Mouse (Mus musculus) midbrain, embryonic 10.5 days (tissue): ENCODE measurements around the gene Pop5. TPM values are rescaled to one million over a fixed set of nuclear protein-coding genes. Genes with fewer than 3 reads are reported as not detected.

Experiments used
- DNase-seq: peaks from one replicate; pipeline ENCODE4 v3.0.0-alpha.2; 2017; ENCODE audit warnings: low spot score
- H3K27ac ChIP-seq: fragments of 300-500 bp; sonication (generic); replicated peaks from 2 replicates; pipeline ENCODE4 v1.5.1; 2016; ENCODE audit warnings: mild to moderate bottlenecking
- H3K27me3 ChIP-seq: fragments of 300-500 bp; sonication (generic); 2 replicates; pipeline ENCODE4 v1.6.1; 2016; ENCODE audit warnings: low read depth, mild to moderate bottlenecking; ENCODE audit not compliant: poor library complexity, severe bottlenecking
- H3K36me3 ChIP-seq: fragments of 300-500 bp; sonication (generic); 2 replicates; pipeline ENCODE4 v1.6.1; 2016; ENCODE audit warnings: mild to moderate bottlenecking, moderate library complexity
- H3K4me1 ChIP-seq: fragments of 300-500 bp; sonication (generic); 2 replicates; pipeline ENCODE4 v1.6.1; 2016
- H3K4me3 ChIP-seq: fragments of 300-500 bp; sonication (generic); 2 replicates; pipeline ENCODE4 v1.5.1; 2016; ENCODE audit warnings: mild to moderate bottlenecking, moderate library complexity
- H3K9me3 ChIP-seq: fragments of 300-500 bp; sonication (generic); replicated peaks from 2 replicates; pipeline ENCODE4 v1.6.1; 2016; ENCODE audit warnings: mild to moderate bottlenecking
- WGBS: fragments of 180-500 bp; shearing (Covaris S2); methylation state at CpG from one replicate; pipeline ENCODE4 v1.1.7; 2016; 5-methylcytosine and 5-hydroxymethylcytosine counted together
- polyA plus RNA-seq: library from polyadenylated mRNA; unstranded; fragments of >200 nt; fragmentation: Nextera tagmentation; extraction: Ambion mirVana; gene quantifications from 2 replicates; pipeline ENCODE4 v1.2.1, GENCODE M21; 2016

The Pop5 gene
- polyA plus RNA-seq, 1 experiment from 2014 or later, result 113 TPM

- Histone ChIP-seq H3K27ac (peak overlapping the region; percentile 92), H3K9me3 (no peaks in the 10 kb centered on the region), H3K4me1 (peaks cover 44% of the 10 kb centered on the region), H3K27me3 (no peaks in the 10 kb centered on the region), H3K36me3 (peaks cover 22% of the 10 kb centered on the region), H3K4me3 (peak overlapping the region; percentile 100; the same call in 1 of the 2 replicates)
- no peak for DNase-seq
- WGBS, result 76% methylated on average over 6 of the region's 6 CpGs
Measured at GRCm38 (mm10) chr5:115273549-115274135, 38.0 kb downstream of the Pop5 start.

- no peaks in the 10 kb centered on the region for H3K9me3 ChIP-seq
- no peak overlapping the region for H3K4me3 ChIP-seq
- H3K36me3 ChIP-seq, result peaks cover 15% of the 10 kb centered on the region
- H3K4me1 ChIP-seq, result peaks cover 37% of the 10 kb centered on the region
- H3K27ac ChIP-seq, result no peak overlapping the region
- 89% methylated on average over 1 of the region's 1 CpGs for WGBS
- DNase-seq, result no peak
- no peaks in the 10 kb centered on the region for H3K27me3 ChIP-seq
Measured at GRCm38 (mm10) chr5:115274353-115274752, 38.7 kb downstream of the Pop5 start.

- no peaks in the 10 kb centered on the region for H3K9me3 ChIP-seq
- WGBS, result 80% methylated on average over 1 of the region's 1 CpGs
- H3K4me3 ChIP-seq, result no peak overlapping the region
- no peaks in the 10 kb centered on the region for H3K27me3 ChIP-seq
- peaks cover 32% of the 10 kb centered on the region for H3K4me1 ChIP-seq
- DNase-seq, result no peak
- peaks cover 11% of the 10 kb centered on the region for H3K36me3 ChIP-seq
- H3K27ac ChIP-seq, result no peak overlapping the region
Measured at GRCm38 (mm10) chr5:115274771-115275170, 39.1 kb downstream of the Pop5 start.

DNA sequence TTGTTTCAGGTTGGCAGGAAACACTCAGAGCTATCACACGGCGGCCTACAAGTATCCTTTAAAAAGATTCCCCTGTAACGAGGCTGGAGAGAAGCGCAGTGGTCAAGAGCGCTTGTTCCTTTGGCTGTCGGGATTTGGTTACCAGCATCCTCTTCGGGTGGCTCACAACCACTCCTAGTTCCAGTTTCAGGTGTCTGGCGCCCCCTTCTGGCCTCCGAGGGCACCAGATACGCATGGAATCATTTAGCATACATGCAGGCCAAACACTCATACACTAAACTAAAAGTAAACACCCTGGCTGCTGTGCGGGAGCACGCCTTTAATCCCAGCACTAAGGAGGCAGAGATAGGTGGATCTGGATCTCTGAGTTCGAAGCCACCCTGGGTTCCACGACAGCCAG is 40.4 kb downstream of the Pop5 start:
- no peaks in the 10 kb centered on the region for H3K9me3 ChIP-seq
- H3K4me3 ChIP-seq, result no peak overlapping the region; the same call in 1 of the 2 replicates
- no peaks in the 10 kb centered on the region for H3K27me3 ChIP-seq
- peak; percentile 52 for DNase-seq
- no peaks in the 10 kb centered on the region; the same call in 1 of the 2 replicates for H3K36me3 ChIP-seq
- no peak overlapping the region for H3K27ac ChIP-seq
- WGBS, result 36% methylated on average over 14 of the region's 14 CpGs
- peaks cover 29% of the 10 kb centered on the region for H3K4me1 ChIP-seq

DNA sequence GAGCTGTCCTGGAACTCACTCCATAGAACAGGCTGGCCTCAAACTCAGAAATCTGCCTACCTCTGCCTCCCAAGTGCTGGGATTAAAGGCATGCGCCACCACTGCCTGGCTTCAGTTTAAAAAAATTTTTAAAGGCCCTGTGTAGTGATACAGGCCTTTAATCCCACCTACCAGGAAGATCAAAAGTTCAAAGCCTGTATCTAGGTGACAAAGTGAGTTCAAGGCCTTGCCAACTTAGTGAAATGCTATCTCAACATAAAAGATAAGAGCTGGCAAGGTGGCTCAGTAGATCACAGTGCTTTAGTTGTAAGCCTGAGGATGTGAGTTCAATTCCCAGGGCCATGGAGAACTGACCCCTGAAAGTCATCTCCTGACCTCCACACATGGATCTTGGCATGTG is 42.4 kb downstream of the Pop5 start:
- H3K4me3 ChIP-seq, result no peak overlapping the region
- no peaks in the 10 kb centered on the region for H3K27me3 ChIP-seq
- H3K36me3 ChIP-seq, result peaks cover 2% of the 10 kb centered on the region
- H3K27ac ChIP-seq, result no peak overlapping the region
- H3K9me3 ChIP-seq, result no peaks in the 10 kb centered on the region
- peaks cover 23% of the 10 kb centered on the region for H3K4me1 ChIP-seq
- 90% methylated on average over 1 of the region's 1 CpGs for WGBS
- DNase-seq, result no peak

DNA sequence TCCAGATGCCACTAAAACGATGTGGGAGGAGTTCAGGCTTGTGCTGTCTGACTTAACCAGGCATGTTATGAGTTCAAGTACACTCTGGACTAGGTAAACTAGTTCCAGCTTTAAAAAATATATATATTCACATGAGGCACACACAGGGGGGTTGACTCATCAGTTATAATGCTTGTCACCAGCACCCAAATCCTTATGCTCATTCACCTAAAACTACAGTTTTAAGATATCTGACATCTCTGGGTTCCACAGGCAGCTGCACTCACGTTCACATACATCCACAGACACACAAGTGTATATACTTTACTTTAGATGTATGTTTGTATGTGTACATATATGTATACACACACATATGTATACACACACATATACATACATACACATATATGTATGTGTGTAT is 43.1 kb downstream of the Pop5 start:
- 77% methylated on average over 2 of the region's 2 CpGs for WGBS

GRCm38 (mm10) chr5:115279226-115280049 is 43.8 kb downstream of the Pop5 start, which contains the start of gene Coq5:
Gene Coq5, plus strand, starts transcription at chr5:115279666.
- peak; percentile 81 for DNase-seq
- Histone ChIP-seq H3K4me1 (peaks cover 13% of the 10 kb centered on the region), H3K27ac (peak within 1 kb of the TSS; percentile 87), H3K27me3 (no peaks in the 10 kb centered on the region), H3K4me3 (peak within 1 kb of the TSS; percentile 97), H3K9me3 (no peaks in the 10 kb centered on the region), H3K36me3 (peaks cover 15% of the 10 kb centered on the region)
- 3% methylated on average over 45 of the region's 45 CpGs for WGBS

More for the DNA sequence above, 43.1 kb downstream of the Pop5 start:
- Histone ChIP-seq H3K27me3 (no peaks in the 10 kb centered on the region), H3K9me3 (no peaks in the 10 kb centered on the region), H3K4me3 (no peak overlapping the region), H3K27ac (no peak overlapping the region), H3K4me1 (peaks cover 16% of the 10 kb centered on the region), H3K36me3 (peaks cover 9% of the 10 kb centered on the region)
- DNase-seq, result no peak

- peak overlapping the region; percentile 97 for H3K4me3 ChIP-seq
- 14% methylated on average over 17 of the region's 17 CpGs for WGBS
- H3K36me3 ChIP-seq, result peaks cover 22% of the 10 kb centered on the region
- DNase-seq, result no peak
- peaks cover 13% of the 10 kb centered on the region for H3K4me1 ChIP-seq
- H3K27ac ChIP-seq, result peak overlapping the region; percentile 87
- no peaks in the 10 kb centered on the region for H3K27me3 ChIP-seq
- H3K9me3 ChIP-seq, result no peaks in the 10 kb centered on the region
Measured at GRCm38 (mm10) chr5:115280050-115280687, 44.5 kb downstream of the Pop5 start.

GRCm38 (mm10) chr5:115284735-115285134 is 49.1 kb downstream of the Pop5 start:
- no peak for DNase-seq
- no peak overlapping the region for H3K4me3 ChIP-seq
- H3K9me3 ChIP-seq, result no peaks in the 10 kb centered on the region
- H3K4me1 ChIP-seq, result peaks cover 13% of the 10 kb centered on the region
- WGBS, result 96% methylated on average over 3 of the region's 3 CpGs
- no peak overlapping the region for H3K27ac ChIP-seq
- no peaks in the 10 kb centered on the region for H3K27me3 ChIP-seq
- peaks cover 60% of the 10 kb centered on the region for H3K36me3 ChIP-seq

DNA sequence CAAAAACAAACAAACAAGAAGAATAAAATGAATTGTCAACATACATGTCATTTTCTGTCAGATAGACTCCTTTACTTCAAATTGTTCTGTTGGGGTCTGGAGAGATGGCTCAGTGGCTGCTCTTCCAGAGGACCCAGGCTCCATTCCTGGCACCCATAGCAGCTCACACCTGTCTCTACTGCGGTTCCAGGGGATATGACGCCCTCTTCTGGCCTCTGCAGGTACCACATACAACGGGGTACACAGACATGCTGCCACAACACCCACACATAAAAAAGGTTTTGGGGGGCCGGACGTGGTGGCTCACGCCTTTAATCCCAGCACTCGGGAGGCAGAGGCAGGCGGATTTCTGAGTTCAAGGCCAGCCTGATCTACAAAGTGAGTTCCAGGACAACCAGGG is 58.5 kb downstream of the Pop5 start:
- peaks cover 13% of the 10 kb centered on the region for H3K4me1 ChIP-seq
- DNase-seq, result no peak
- 92% methylated on average over 8 of the region's 8 CpGs for WGBS
- no peaks in the 10 kb centered on the region for H3K27me3 ChIP-seq
- peaks cover 98% of the 10 kb centered on the region for H3K36me3 ChIP-seq
- H3K9me3 ChIP-seq, result no peaks in the 10 kb centered on the region
- no peak overlapping the region for H3K4me3 ChIP-seq
- H3K27ac ChIP-seq, result no peak overlapping the region
